Comparison of ENCODE assay signal across 22 mouse cellular contexts in the genomic region with DNA sequence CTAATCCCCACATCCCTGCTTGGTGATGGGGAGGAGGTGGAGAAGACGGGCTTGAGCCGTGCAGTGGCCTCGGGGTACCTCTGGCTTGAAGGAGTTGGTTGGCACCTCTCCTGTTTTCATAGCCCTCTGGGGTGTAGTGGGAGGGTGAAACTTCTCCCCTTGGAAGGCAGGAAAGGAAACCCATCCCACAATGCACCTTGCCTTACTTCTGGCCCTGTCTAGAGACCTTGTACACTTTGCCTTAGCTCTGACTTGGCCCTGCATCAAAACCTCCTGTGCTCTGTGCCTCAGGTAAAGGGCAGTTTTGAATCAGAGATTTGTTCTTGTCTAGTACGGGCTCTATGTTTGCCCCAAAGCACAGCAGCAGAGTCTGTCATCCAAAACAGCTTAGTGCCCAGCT. TPM values are rescaled to one million over a fixed set of nuclear protein-coding genes. Genes with fewer than 3 reads are reported as not detected.
A peak's percentile ranks its signal among the peaks of the same experiment; 100 is the strongest.
DNase-seq lines count a peak whose midpoint lies in the region; ATAC-seq lines count a peak whose summit lies in the region.
"Had no signal": no experiment of that assay in that cellular context is flagged by ENCODE, and none has a peak within 500 bp of the region (broad histone marks: within the 10 kb centered on the region; RNA-seq: fewer than 3 reads in every experiment).

No protein-coding gene starts in this region.

- peak; percentile 69 for DNase-seq in adrenal gland, postnatal 14 days
- no peak for DNase-seq in adrenal gland, postnatal 4 days (ENCODE audit: low spot score in 2 of 2)
- DNase-seq in midbrain, embryonic 10.5 days (ENCODE audit: low spot score) = no peak
- no peak for DNase-seq in yolk sac, embryonic 10.5 days (ENCODE audit: low spot score)
- no peak for DNase-seq in layer of hippocampus, adult 9-10 months (ENCODE audit: low spot score)
- DNase-seq: cerebellum, adult 11-12 months; cerebellum, postnatal 10 days; gastrocnemius, adult 2 months; heart, postnatal 10 days; layer of hippocampus, adult 9-11 months; lung, postnatal 36 days had no signal

- no peak overlapping the region for H3K4me2 ChIP-seq in midbrain, embryonic 16.5 days (ENCODE audit: low read length)
- H3K4me2 ChIP-seq in kidney, embryonic 15.5 days = no peak overlapping the region
- H3K4me2 ChIP-seq: embryonic facial prominence, embryonic 12.5 days; heart, embryonic 12.5 days; lung, embryonic 15.5 days; midbrain, embryonic 15.5 days; neural tube, embryonic 13.5 days had no signal

- ATAC-seq in midbrain, embryonic 16.5 days = no peak
- no peak for ATAC-seq in kidney, embryonic 15.5 days (replicated peaks; ENCODE audit: low FRiP score)
- ATAC-seq: forebrain, embryonic 14.5 days; midbrain, embryonic 15.5 days had no signal

- no peaks in the 10 kb centered on the region; the same call in 1 of the 2 replicates for H3K27me3 ChIP-seq in midbrain, embryonic 10.5 days (ENCODE audit: low read depth, poor library complexity, severe bottlenecking)
- H3K27me3 ChIP-seq in midbrain, embryonic 16.5 days (ENCODE audit: control insufficient read depth, insufficient read depth, low read depth, low read length) = no peaks in the 10 kb centered on the region
- no peaks in the 10 kb centered on the region for H3K27me3 ChIP-seq in kidney, embryonic 15.5 days
- H3K27me3 ChIP-seq: embryonic facial prominence, embryonic 12.5 days; heart, embryonic 12.5 days; lung, embryonic 15.5 days; midbrain, embryonic 15.5 days; neural tube, embryonic 13.5 days had no signal

- 0 out of 2 replicates have a peak overlapping the region, but pooled peaks have one; percentile 33 for H3K27ac ChIP-seq in midbrain, embryonic 10.5 days (replicated peaks)
- H3K27ac ChIP-seq in midbrain, embryonic 16.5 days (ENCODE audit: low read length) = no peak overlapping the region
- peak overlapping the region; percentile 37; the same call in 1 of the 2 replicates for H3K27ac ChIP-seq in kidney, embryonic 15.5 days
- H3K27ac ChIP-seq: embryonic facial prominence, embryonic 12.5 days; gastrocnemius, adult 2 months; kidney, postnatal 0 days; liver, embryonic 14.5 days; lung, embryonic 15.5 days; midbrain, embryonic 15.5 days; neural tube, embryonic 13.5 days had no signal

- H3K9ac ChIP-seq in midbrain, embryonic 16.5 days (ENCODE audit: low read depth, low read length) = no peak overlapping the region
- no peak overlapping the region for H3K9ac ChIP-seq in kidney, embryonic 15.5 days
- H3K9ac ChIP-seq: embryonic facial prominence, embryonic 12.5 days; heart, embryonic 12.5 days; liver, embryonic 14.5 days; lung, embryonic 15.5 days; midbrain, embryonic 15.5 days; neural tube, embryonic 13.5 days had no signal

- no peak overlapping the region for H3K4me3 ChIP-seq in midbrain, embryonic 10.5 days
- no peak overlapping the region for H3K4me3 ChIP-seq in midbrain, embryonic 16.5 days (ENCODE audit: low read depth, low read length)
- H3K4me3 ChIP-seq in kidney, embryonic 15.5 days (replicated peaks) = no peak overlapping the region
- H3K4me3 ChIP-seq: embryonic facial prominence, embryonic 12.5 days; gastrocnemius, adult 2 months; heart, embryonic 12.5 days; lung, embryonic 15.5 days; midbrain, embryonic 15.5 days; myocyte; neural tube, embryonic 13.5 days had no signal

- WGBS in midbrain, embryonic 10.5 days = 88% methylated on average over 4 of the region's 4 CpGs
- 68% methylated on average over 4 of the region's 4 CpGs for WGBS in midbrain, embryonic 16.5 days
- 83% methylated on average over 4 of the region's 4 CpGs for WGBS in kidney, embryonic 15.5 days

- no peaks in the 10 kb centered on the region for H3K9me3 ChIP-seq in midbrain, embryonic 10.5 days (replicated peaks)
- H3K9me3 ChIP-seq in midbrain, embryonic 16.5 days (replicated peaks; ENCODE audit: control insufficient read depth, low read length, poor library complexity, severe bottlenecking) = no peaks in the 10 kb centered on the region
- H3K9me3 ChIP-seq in kidney, embryonic 15.5 days (replicated peaks) = no peaks in the 10 kb centered on the region
- H3K9me3 ChIP-seq: embryonic facial prominence, embryonic 12.5 days; heart, embryonic 12.5 days; lung, embryonic 15.5 days; midbrain, embryonic 15.5 days; neural tube, embryonic 13.5 days had no signal

- H3K36me3 ChIP-seq in midbrain, embryonic 10.5 days = no peaks in the 10 kb centered on the region
- no peaks in the 10 kb centered on the region for H3K36me3 ChIP-seq in midbrain, embryonic 16.5 days (ENCODE audit: control insufficient read depth, insufficient read depth, low read length)
- H3K36me3 ChIP-seq in kidney, embryonic 15.5 days = no peaks in the 10 kb centered on the region
- H3K36me3 ChIP-seq: embryonic facial prominence, embryonic 12.5 days; heart, embryonic 12.5 days; lung, embryonic 15.5 days; midbrain, embryonic 15.5 days; neural tube, embryonic 13.5 days had no signal

- H3K4me1 ChIP-seq in midbrain, embryonic 10.5 days = peaks cover 6% of the 10 kb centered on the region; the same call in 1 of the 2 replicates
- H3K4me1 ChIP-seq in midbrain, embryonic 16.5 days (ENCODE audit: control insufficient read depth, insufficient read depth, low read length) = peaks cover 3% of the 10 kb centered on the region; the same call in 1 of the 2 replicates
- H3K4me1 ChIP-seq in kidney, embryonic 15.5 days = no peaks in the 10 kb centered on the region
- H3K4me1 ChIP-seq: embryonic facial prominence, embryonic 12.5 days; heart, embryonic 12.5 days; lung, embryonic 15.5 days had no signal

RNA-seq across cellular contexts. Expression of a gene that starts 4.9 kb away (rescaled TPM):
- total RNA-seq in adrenal gland, postnatal 14 days (2021) = 25.4 and 27.3 TPM in 2 replicates
- 10 to 100 TPM; 12.8 to 18.9 TPM for total RNA-seq in adrenal gland, postnatal 4 days (2021)
- 63.9 and 71.5 TPM in 2 replicates for polyA plus RNA-seq in midbrain, embryonic 10.5 days (2016; fragmentation: Nextera tagmentation; extraction: Ambion mirVana)
- polyA plus RNA-seq in midbrain, embryonic 16.5 days (2015; fragmentation: Nextera tagmentation; extraction: Ambion mirVana) = 100 and 125 TPM in 2 replicates
- 36.0 and 40.7 TPM in 2 replicates for polyA plus RNA-seq in kidney, embryonic 15.5 days (2015; fragmentation: Nextera tagmentation; extraction: Ambion mirVana)

RNA-seq across cellular contexts. Expression of a gene that starts 29.3 kb away (rescaled TPM):
- total RNA-seq in adrenal gland, postnatal 14 days (2021) = 24.0 and 27.9 TPM in 2 replicates
- 10 to 100 TPM; 34.2 to 37.0 TPM for total RNA-seq in adrenal gland, postnatal 4 days (2021)
- polyA plus RNA-seq in midbrain, embryonic 10.5 days (2016; fragmentation: Nextera tagmentation; extraction: Ambion mirVana) = 49.2 and 54.7 TPM in 2 replicates
- 38.3 and 41.6 TPM in 2 replicates for polyA plus RNA-seq in midbrain, embryonic 16.5 days (2015; fragmentation: Nextera tagmentation; extraction: Ambion mirVana)
- polyA plus RNA-seq in kidney, embryonic 15.5 days (2015; fragmentation: Nextera tagmentation; extraction: Ambion mirVana) = 41.5 and 42.0 TPM in 2 replicates

RNA-seq across cellular contexts. Expression of a gene that starts 36.8 kb away (rescaled TPM):
- total RNA-seq in adrenal gland, postnatal 14 days (2021) = 14.6 and 15.7 TPM in 2 replicates
- 10 to 100 TPM; 14.0 to 16.0 TPM for total RNA-seq in adrenal gland, postnatal 4 days (2021)
- polyA plus RNA-seq in midbrain, embryonic 10.5 days (2016; fragmentation: Nextera tagmentation; extraction: Ambion mirVana) = 17.4 and 21.2 TPM in 2 replicates
- polyA plus RNA-seq in midbrain, embryonic 16.5 days (2015; fragmentation: Nextera tagmentation; extraction: Ambion mirVana) = 12.4 and 12.8 TPM in 2 replicates
- 13.3 and 15.6 TPM in 2 replicates for polyA plus RNA-seq in kidney, embryonic 15.5 days (2015; fragmentation: Nextera tagmentation; extraction: Ambion mirVana)
